Mouse (Mus musculus) liver, adult 2 months (tissue): ENCODE results near the gene Ccdc163.
A peak's percentile ranks its signal among the peaks of the same experiment; 100 is the strongest.

Source experiments
- CTCF ChIP-seq: fragments of 200-500 bp; IDR thresholded peaks from 2 replicates; pipeline ENCODE4 v1.5.1; 2011; ENCODE audit warnings: low read depth, low read length, control low read depth
- POLR2A ChIP-seq: fragments of 200-500 bp; IDR thresholded peaks from 2 replicates; pipeline ENCODE4 v1.6.1; 2011; ENCODE audit warnings: low read length, control low read depth; ENCODE audit not compliant: insufficient read depth; ENCODE audit errors: extremely low read depth

- TF ChIP-seq POLR2A (no peak), CTCF (peak; percentile 40)
Measured at GRCm38 (mm10) chr4:116786587-116786986, 78.3 kb downstream of the Ccdc163 start.
